Mouse (Mus musculus) midbrain, embryonic 11.5 days (tissue): ENCODE measurements around the gene Fam13c. TPM values are rescaled to one million over a fixed set of nuclear protein-coding genes. Genes with fewer than 3 reads are reported as not detected.

ENCODE experiments used
- ATAC-seq: fragments of 200-750 bp; cut with Nextera tagmentation; 2 replicates; pipeline ENCODE4 v1.8.0; 2017; ENCODE audit warnings: moderate TSS enrichment, moderate library complexity; ENCODE audit not compliant: low FRiP score
- DNase-seq: peaks from one replicate; pipeline ENCODE4 v3.0.0; 2015; ENCODE audit warnings: low spot score; ENCODE audit errors: missing footprints
- H3K27ac ChIP-seq: fragments of 300-500 bp; sonication (generic); 2 replicates; pipeline ENCODE4 v1.5.1; 2014; ENCODE audit warnings: low read depth, low read length
- H3K27me3 ChIP-seq: fragments of 300-500 bp; sonication (generic); 2 replicates; pipeline ENCODE4 v1.6.1; 2014; ENCODE audit warnings: mild to moderate bottlenecking, low read length, moderate library complexity, mixed read lengths; ENCODE audit not compliant: control insufficient read depth, insufficient read depth
- H3K36me3 ChIP-seq: fragments of 300-500 bp; sonication (generic); 2 replicates; pipeline ENCODE4 v1.6.1; 2014; ENCODE audit warnings: mild to moderate bottlenecking, low read length, moderate library complexity, mixed read lengths; ENCODE audit not compliant: control insufficient read depth, insufficient read depth
- H3K4me1 ChIP-seq: fragments of 300-500 bp; sonication (generic); 2 replicates; pipeline ENCODE4 v1.6.1; 2014; ENCODE audit warnings: low read length; ENCODE audit not compliant: control insufficient read depth, insufficient read depth
- H3K4me2 ChIP-seq: fragments of 300-500 bp; sonication (generic); 2 replicates; pipeline ENCODE4 v1.6.1; 2014; ENCODE audit warnings: mild to moderate bottlenecking, moderate library complexity
- H3K4me3 ChIP-seq: fragments of 300-500 bp; sonication (generic); 2 replicates; pipeline ENCODE4 v1.5.1; 2014; ENCODE audit warnings: low read depth, low read length
- H3K9ac ChIP-seq: fragments of 300-500 bp; sonication (generic); 2 replicates; pipeline ENCODE4 v1.6.1; 2014; ENCODE audit warnings: low read length
- H3K9me3 ChIP-seq: fragments of 300-500 bp; sonication (generic); 2 replicates; pipeline ENCODE4 v1.6.1; 2016; ENCODE audit warnings: low read length; ENCODE audit not compliant: control insufficient read depth
- WGBS: fragments of 180-500 bp; shearing (Covaris S2); extraction: QIAGEN DNeasy Blood & Tissue Kit; methylation state at CpG from one replicate; pipeline ENCODE4 v1.1.7; 2014; 5-methylcytosine and 5-hydroxymethylcytosine counted together
- polyA plus RNA-seq: library from polyadenylated mRNA; unstranded; fragments of >200 nt; fragmentation: Nextera tagmentation; extraction: Ambion mirVana; gene quantifications from 2 replicates; pipeline ENCODE4 v1.2.1, GENCODE M21; 2014

Gene Fam13c
- polyA plus RNA-seq, 1 experiment from 2014 or later, result 18.6 TPM

DNA sequence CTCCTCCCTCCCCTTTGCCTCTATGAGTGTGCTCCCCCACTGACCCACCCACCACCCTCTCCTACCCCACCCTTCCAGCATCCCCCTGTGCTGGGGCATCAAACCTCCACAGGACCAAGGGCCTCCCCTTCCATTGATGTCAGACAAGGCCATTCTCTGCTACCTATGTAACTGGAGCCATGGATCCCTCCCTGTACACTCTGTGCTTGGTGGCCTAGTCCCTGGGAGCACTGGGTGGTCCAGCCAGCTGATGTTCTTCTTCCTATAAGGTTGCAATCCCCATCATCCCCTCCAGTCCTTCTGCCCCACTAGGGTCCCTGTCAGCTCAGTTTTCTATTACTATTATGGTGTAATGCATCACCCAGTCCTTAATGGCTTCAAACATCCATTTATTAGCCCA lies 65.1 kb downstream of the Fam13c start:
- DNase-seq (no peak), ATAC-seq (no peak)
- no peaks in the 10 kb centered on the region for H3K4me1 ChIP-seq
- no peaks in the 10 kb centered on the region for H3K27me3 ChIP-seq
- no peak overlapping the region for H3K4me3 ChIP-seq
- H3K9me3 ChIP-seq, result peaks cover 3% of the 10 kb centered on the region; the same call in 1 of the 2 replicates
- H3K4me2 ChIP-seq, result no peak overlapping the region
- no peak overlapping the region for H3K9ac ChIP-seq
- H3K36me3 ChIP-seq, result no peaks in the 10 kb centered on the region
- H3K27ac ChIP-seq, result no peak overlapping the region

DNA sequence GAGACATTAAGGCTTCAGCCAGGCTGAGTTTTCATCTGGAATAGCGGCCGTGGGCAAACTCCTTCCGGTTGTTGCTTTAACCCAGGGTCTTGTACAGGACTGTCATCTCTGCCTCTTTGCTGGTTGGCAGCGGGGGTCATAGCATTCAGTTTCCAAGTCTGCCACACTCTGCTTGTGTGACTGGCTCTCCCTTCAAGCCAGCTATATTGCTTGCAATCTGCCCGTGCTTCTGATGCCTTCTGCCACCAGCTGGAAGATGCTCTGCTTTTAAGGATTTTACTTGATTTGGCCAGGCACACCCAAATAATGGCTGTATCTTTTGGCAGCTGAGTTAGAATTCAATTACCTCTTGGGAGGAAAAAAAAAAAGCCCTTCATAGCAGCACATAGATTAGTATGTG lies 65.6 kb downstream of the Fam13c start:
- WGBS, result 86% methylated on average over 5 of the region's 5 CpGs
- Histone ChIP-seq H3K27ac (no peak overlapping the region), H3K4me1 (no peaks in the 10 kb centered on the region), H3K27me3 (no peaks in the 10 kb centered on the region), H3K4me2 (no peak overlapping the region), H3K4me3 (no peak overlapping the region), H3K9me3 (peaks cover 3% of the 10 kb centered on the region; the same call in 1 of the 2 replicates), H3K9ac (no peak overlapping the region), H3K36me3 (no peaks in the 10 kb centered on the region)
- no peak for ATAC-seq
- no peak for DNase-seq

DNA sequence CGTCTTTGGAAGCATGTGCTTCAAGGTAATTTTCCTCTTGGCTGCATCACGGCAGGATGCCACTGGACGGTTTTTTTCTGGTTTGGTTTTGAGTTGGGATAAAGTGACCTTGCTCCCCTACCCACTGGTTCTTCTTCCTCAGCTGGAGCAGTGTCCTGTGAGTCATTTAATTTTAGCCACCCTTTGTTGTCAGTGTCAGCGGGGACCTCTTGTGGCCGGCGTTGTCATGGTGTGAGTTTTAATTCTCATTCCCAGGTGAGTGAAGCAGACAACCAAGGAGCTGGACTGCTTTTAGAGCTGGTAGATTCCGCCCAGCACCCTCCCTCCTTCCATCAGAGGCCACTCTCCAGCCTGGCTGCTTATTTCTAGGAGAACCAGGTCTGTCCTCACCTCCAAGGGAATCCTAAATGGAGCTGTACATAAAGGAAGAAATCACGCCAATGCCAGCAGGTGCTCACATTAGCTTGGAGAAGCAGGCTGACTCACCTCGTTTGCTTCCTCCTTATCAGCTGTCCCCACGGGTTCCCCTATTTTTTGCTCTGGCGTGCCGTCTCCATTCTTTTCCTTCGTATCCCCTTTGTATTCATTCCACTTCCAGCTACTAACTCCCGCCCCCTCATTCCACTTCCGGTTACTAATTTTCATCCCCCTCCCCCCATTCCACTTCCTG lies 66.4 kb downstream of the Fam13c start:
- no peaks in the 10 kb centered on the region for H3K4me1 ChIP-seq
- no peak for DNase-seq
- H3K36me3 ChIP-seq, result no peaks in the 10 kb centered on the region
- peaks cover 3% of the 10 kb centered on the region; the same call in 1 of the 2 replicates for H3K9me3 ChIP-seq
- 58% methylated on average over 15 of the region's 15 CpGs for WGBS
- H3K4me3 ChIP-seq, result no peak overlapping the region
- ATAC-seq, result no peak
- H3K9ac ChIP-seq, result no peak overlapping the region
- H3K27ac ChIP-seq, result no peak overlapping the region
- no peak overlapping the region for H3K4me2 ChIP-seq
- no peaks in the 10 kb centered on the region for H3K27me3 ChIP-seq

DNA sequence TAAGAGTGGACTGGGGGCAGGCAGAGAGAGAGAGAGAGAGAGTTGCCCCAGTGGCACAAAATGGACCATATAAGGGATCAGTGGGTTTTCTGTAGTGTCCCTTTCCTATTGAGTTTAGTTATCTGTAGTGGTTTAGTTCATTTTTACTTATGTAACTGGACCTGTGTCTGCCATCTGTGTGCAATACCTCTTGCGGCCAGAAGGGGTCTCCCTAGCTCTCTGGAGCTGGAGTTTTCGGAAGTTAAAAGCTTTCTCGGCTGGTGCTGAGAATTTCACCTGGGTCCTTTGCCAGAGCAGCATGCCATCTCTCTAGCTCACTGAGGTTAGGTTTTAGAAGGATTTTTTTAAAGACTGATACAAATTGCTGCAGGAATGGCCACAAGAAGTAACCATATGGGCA lies 67.6 kb downstream of the Fam13c start:
- ATAC-seq, result no peak
- H3K9me3 ChIP-seq, result peaks cover 3% of the 10 kb centered on the region; the same call in 1 of the 2 replicates
- no peak overlapping the region for H3K4me2 ChIP-seq
- no peak overlapping the region for H3K9ac ChIP-seq
- no peak overlapping the region for H3K27ac ChIP-seq
- H3K4me3 ChIP-seq, result no peak overlapping the region
- WGBS, result 87% methylated on average over 3 of the region's 3 CpGs
- H3K36me3 ChIP-seq, result no peaks in the 10 kb centered on the region
- no peak for DNase-seq
- no peaks in the 10 kb centered on the region for H3K4me1 ChIP-seq
- no peaks in the 10 kb centered on the region for H3K27me3 ChIP-seq

DNA sequence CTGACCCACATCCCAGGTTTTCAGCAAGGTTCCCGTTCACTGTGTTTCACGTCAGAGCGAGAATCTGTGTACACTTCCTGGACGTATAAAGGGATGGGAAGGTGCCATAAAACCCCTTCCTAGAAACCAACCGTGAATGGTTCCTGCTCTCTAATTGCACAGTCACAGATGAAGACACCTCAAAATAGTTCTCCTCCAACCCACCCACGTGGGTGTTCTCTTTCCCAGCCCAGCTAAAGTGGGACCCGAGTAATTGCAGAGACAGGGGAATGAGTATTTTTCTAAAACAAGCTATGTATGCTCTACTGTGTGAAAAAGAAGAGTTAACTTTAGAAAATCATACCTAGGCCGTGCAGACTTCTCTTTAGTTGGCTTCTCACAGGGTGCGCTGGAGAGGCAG lies 74.6 kb downstream of the Fam13c start:
- DNase-seq (no peak), ATAC-seq (no peak)
- Histone ChIP-seq H3K27me3 (no peaks in the 10 kb centered on the region), H3K4me3 (no peak overlapping the region), H3K9me3 (no peaks in the 10 kb centered on the region), H3K4me2 (no peak overlapping the region), H3K4me1 (peaks cover 6% of the 10 kb centered on the region; the same call in 1 of the 2 replicates), H3K27ac (no peak overlapping the region), H3K36me3 (no peaks in the 10 kb centered on the region), H3K9ac (no peak overlapping the region)
- WGBS, result 88% methylated on average over 9 of the region's 9 CpGs

DNA sequence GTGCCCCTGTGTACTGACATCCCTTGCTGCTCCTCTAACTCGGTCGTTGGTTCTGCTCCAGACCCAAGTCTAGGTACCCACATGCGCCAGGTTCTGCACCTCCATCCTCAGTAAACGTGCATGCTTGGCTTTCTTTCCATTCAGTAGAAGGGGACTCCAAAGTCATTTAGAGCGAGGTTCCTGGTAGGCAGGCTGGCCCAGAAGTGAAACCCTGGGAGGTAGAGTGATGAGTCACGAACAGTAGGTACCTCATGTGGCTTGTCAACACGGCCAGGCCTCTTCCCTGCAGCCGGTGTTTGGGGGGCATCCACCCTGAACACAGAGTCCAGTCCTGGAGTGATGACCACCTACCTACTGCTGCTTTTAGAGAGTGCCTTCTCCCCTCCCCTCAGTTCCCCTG lies 76.4 kb downstream of the Fam13c start:
- peaks cover 12% of the 10 kb centered on the region for H3K4me1 ChIP-seq
- WGBS, result 88% methylated on average over 8 of the region's 8 CpGs
- no peak for DNase-seq

DNA sequence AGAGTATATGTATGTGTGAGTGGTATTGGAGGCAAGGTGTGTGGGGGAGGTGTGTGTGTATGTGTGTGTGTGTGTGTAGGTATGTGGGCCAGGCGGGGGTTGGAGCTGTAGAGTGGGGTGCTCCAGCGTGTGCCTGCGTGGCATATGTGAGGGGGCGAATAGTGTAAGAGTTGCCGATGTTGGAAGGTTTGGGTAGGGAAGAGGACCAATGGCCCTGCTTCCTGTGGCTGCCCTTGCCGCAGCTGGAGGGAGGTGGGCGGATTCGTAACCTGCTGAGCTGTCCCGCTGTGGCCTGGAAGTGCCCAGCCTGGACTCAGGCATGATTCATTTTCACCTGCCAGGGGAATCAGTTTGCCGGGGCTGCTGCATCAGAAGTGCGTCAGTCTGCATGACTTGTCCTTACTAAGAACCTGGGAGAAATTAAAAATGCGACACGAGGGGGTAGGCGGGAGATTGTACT lies 79.4 kb downstream of the Fam13c start:
- no peak overlapping the region for H3K27ac ChIP-seq
- no peaks in the 10 kb centered on the region for H3K36me3 ChIP-seq
- no peaks in the 10 kb centered on the region for H3K27me3 ChIP-seq
- WGBS, result 7% methylated on average over 14 of the region's 14 CpGs
- peaks cover 13% of the 10 kb centered on the region for H3K4me1 ChIP-seq
- peak; percentile 45 for ATAC-seq
- H3K9ac ChIP-seq, result peak overlapping the region; percentile 63
- no peaks in the 10 kb centered on the region for H3K9me3 ChIP-seq
- no peak for DNase-seq
- peak overlapping the region; percentile 94 for H3K4me2 ChIP-seq
- peak overlapping the region; percentile 42 for H3K4me3 ChIP-seq

More for the DNA sequence above, 76.4 kb downstream of the Fam13c start:
- Histone ChIP-seq H3K4me3 (no peak overlapping the region), H3K36me3 (no peaks in the 10 kb centered on the region), H3K9me3 (no peaks in the 10 kb centered on the region), H3K27me3 (no peaks in the 10 kb centered on the region), H3K27ac (no peak overlapping the region), H3K9ac (no peak overlapping the region), H3K4me2 (no peak overlapping the region)
- ATAC-seq, result no peak

DNA sequence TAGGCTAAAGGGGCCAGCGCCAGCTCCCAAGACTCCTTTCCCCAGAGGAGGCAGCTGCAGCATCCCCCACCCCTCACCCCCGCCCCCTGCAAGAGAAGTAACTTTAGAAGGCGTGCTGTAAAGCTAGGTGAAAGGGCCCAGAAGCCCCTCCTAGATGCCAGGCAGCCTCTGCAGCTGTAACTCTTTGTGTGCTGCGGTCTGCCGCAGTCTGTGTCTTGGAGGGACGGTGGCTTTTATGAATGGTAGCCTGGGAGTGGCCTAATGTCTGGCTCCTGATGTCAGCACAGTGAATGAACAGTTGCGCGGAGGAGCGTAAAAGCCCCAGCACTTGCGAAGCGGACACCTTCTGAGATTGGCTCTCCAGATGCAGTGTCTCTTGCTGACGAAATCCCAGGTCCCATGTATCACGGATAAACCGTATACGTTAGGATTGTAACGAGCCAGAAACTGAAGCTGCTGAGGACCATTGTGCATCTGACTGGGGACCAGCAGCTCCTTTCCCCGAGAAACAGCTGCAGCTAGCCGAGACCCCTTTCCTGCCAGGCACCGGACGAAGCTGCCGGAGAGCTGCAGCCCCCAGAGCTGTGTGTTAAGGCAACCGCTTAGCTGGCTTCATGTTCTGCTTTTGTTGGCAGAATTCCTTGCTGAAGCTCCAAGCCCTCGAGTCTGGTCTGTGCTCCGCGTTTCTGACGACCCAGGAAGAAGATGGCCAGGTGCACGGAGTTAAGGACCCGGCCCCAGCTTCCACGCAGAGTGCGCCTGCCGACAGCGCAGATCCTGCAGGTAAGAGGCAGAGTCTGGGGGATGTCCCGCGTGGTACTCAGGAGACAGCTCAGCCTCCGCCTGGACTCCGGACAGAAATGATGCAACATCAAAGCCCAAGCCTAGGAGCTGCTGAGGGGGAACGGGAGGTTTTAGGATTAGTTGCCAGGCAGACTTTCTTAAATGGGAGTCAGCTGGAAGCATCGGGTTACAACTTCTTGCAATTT lies 80.2 kb downstream of the Fam13c start:
- under 1% methylated on average over 38 of the region's 38 CpGs for WGBS
- Histone ChIP-seq H3K4me3 (peak overlapping the region; percentile 42), H3K9me3 (no peaks in the 10 kb centered on the region), H3K9ac (peak overlapping the region; percentile 63), H3K4me1 (peaks cover 13% of the 10 kb centered on the region), H3K36me3 (no peaks in the 10 kb centered on the region), H3K27ac (peak overlapping the region; percentile 57; the same call in 1 of the 2 replicates), H3K27me3 (no peaks in the 10 kb centered on the region), H3K4me2 (peak overlapping the region; percentile 94)
- ATAC-seq (peak; percentile 91), DNase-seq (peak; percentile 96)

DNA sequence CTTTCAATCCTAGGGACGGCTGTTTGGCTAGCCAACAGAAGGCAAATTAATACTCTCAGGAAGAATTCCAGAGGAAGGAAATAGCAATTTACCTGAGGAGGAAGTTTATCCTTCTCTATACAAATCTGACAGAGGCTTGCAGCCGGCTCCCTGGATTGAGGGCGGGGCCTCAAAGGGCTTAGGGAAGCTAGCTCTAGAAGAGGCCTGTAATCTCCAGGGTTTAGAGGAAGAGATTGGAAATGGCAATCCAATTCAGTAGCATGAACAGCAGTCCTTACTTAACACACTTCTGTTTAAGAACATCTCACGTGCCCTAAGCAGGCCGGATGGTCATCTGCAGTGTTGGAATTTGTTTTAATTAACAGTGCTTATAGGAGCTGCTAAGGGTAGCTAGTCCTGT lies 81.1 kb downstream of the Fam13c start:
- no peak overlapping the region for H3K9ac ChIP-seq
- H3K4me2 ChIP-seq, result peak overlapping the region; percentile 94
- DNase-seq, result peak; percentile 87
- H3K27ac ChIP-seq, result no peak overlapping the region
- no peaks in the 10 kb centered on the region for H3K27me3 ChIP-seq
- peak; percentile 31; the same call in 1 of the 2 replicates for ATAC-seq
- peaks cover 13% of the 10 kb centered on the region for H3K4me1 ChIP-seq
- H3K4me3 ChIP-seq, result peak overlapping the region; percentile 42; the same call in 1 of the 2 replicates
- H3K9me3 ChIP-seq, result no peaks in the 10 kb centered on the region
- 9% methylated on average over 5 of the region's 5 CpGs for WGBS
- H3K36me3 ChIP-seq, result no peaks in the 10 kb centered on the region
